In genomic region chr1:150540267-150540666, GRCm38 (mm10) we compare ENCODE assay signal across 8 mouse cellular contexts.
A peak's percentile ranks its signal among the peaks of the same experiment; 100 is the strongest.
DNase-seq lines count a peak whose midpoint lies in the region; ATAC-seq and TF ChIP-seq lines count a peak whose summit lies in the region.

No protein-coding gene starts in this region.

- no peak overlapping the region for H3K9ac ChIP-seq in kidney, embryonic 14.5 days (ENCODE audit: low read depth, low read length)

- H3K27me3 ChIP-seq in forebrain, embryonic 10.5 days (ENCODE audit: poor library complexity, severe bottlenecking) = peaks cover 8% of the 10 kb centered on the region; the same call in 1 of the 2 replicates
- no peaks in the 10 kb centered on the region for H3K27me3 ChIP-seq in kidney, embryonic 14.5 days (ENCODE audit: control insufficient read depth, insufficient read depth, low read length)
- H3K27me3 ChIP-seq in small intestine, adult 2 months (ENCODE audit: control insufficient read depth, insufficient read depth, low read length) = no peaks in the 10 kb centered on the region

- ATAC-seq in kidney, embryonic 14.5 days (ENCODE audit: low FRiP score, low TSS enrichment) = peak; percentile 88

- no peak overlapping the region for H3K4me2 ChIP-seq in kidney, embryonic 14.5 days (replicated peaks; ENCODE audit: low read depth, low read length)

- no peak overlapping the region for H3K27ac ChIP-seq in forebrain, embryonic 10.5 days
- H3K27ac ChIP-seq in kidney, embryonic 14.5 days (ENCODE audit: low read depth, low read length) = no peak overlapping the region
- no peak overlapping the region for H3K27ac ChIP-seq in small intestine, adult 2 months (ENCODE audit: insufficient read depth, low read depth, low read length)

- H3K4me1 ChIP-seq in forebrain, embryonic 10.5 days = peaks cover 21% of the 10 kb centered on the region
- H3K4me1 ChIP-seq in kidney, embryonic 14.5 days (ENCODE audit: control insufficient read depth, insufficient read depth, low read length) = peaks cover 9% of the 10 kb centered on the region
- H3K4me1 ChIP-seq in small intestine, adult 2 months (ENCODE audit: control insufficient read depth, insufficient read depth, insufficient read length, low read length) = no peaks in the 10 kb centered on the region

- H3K4me3 ChIP-seq in forebrain, embryonic 10.5 days = no peak overlapping the region
- no peak overlapping the region for H3K4me3 ChIP-seq in kidney, embryonic 14.5 days (ENCODE audit: low read length)
- no peak overlapping the region for H3K4me3 ChIP-seq in small intestine, adult 2 months (ENCODE audit: low read depth, low read length)

- peak; percentile 46; the same call in 1 of the 2 replicates for TF ChIP-seq CTCF in small intestine, adult 2 months (IDR thresholded peaks at IDR 0.05; ENCODE audit: extremely low read depth, insufficient read length, insufficient replicate concordance, low read depth, low read length)

- no peaks in the 10 kb centered on the region for H3K36me3 ChIP-seq in forebrain, embryonic 10.5 days (replicated peaks)
- H3K36me3 ChIP-seq in kidney, embryonic 14.5 days (ENCODE audit: control insufficient read depth, insufficient read depth, low read length) = no peaks in the 10 kb centered on the region
- no peaks in the 10 kb centered on the region for H3K36me3 ChIP-seq in small intestine, adult 2 months (ENCODE audit: control insufficient read depth, insufficient read depth, low read length)

- 8% methylated on average over 5 of the region's 5 CpGs for WGBS in forebrain, embryonic 10.5 days
- WGBS in kidney, embryonic 14.5 days = 8% methylated on average over 5 of the region's 5 CpGs
- WGBS in small intestine, adult 2 months = 9% methylated on average over 5 of the region's 5 CpGs

- TF ChIP-seq POLR2A in small intestine, adult 2 months (IDR thresholded peaks at IDR 0.05; ENCODE audit: low read depth, low read length) = no peak

- DNase-seq in layer of hippocampus, adult 9-10 months (ENCODE audit: low spot score) = peak; percentile 4
- no peak for DNase-seq in layer of hippocampus, postnatal 36 days
- DNase-seq in adipocyte (ENCODE audit: low spot score) = peak; percentile 69
- DNase-seq in forebrain, embryonic 10.5 days (ENCODE audit: extremely low spot score, low spot score) = peak; percentile 60
- DNase-seq in lung, postnatal 25 days (ENCODE audit: low spot score) = peak; percentile 10
- no peak for DNase-seq in spleen, postnatal 14 days (ENCODE audit: low spot score in 2 of 2)

- H3K9me3 ChIP-seq in forebrain, embryonic 10.5 days = no peaks in the 10 kb centered on the region
- no peaks in the 10 kb centered on the region for H3K9me3 ChIP-seq in kidney, embryonic 14.5 days (ENCODE audit: control insufficient read depth, low read length)

Comparison
In these comparisons a context has a peak if more than half of its experiments do, and no peak if none do; other contexts are left out.
1. DNase-seq: peak in layer of hippocampus, adult 9-10 months (single experiment), adipocyte (single experiment), forebrain, embryonic 10.5 days (single experiment) and lung, postnatal 25 days (single experiment); none in layer of hippocampus, postnatal 36 days (0 of 2) and spleen, postnatal 14 days (0 of 2).